Mouse (Mus musculus): ENCODE measurements at regions not wholly inside any gene's neighbourhood (a gene's known extent, or its start where the extent isn't known, plus 50 kb on each side); places are given as distances from the start of the nearest gene placed in this dataset.

DNA sequence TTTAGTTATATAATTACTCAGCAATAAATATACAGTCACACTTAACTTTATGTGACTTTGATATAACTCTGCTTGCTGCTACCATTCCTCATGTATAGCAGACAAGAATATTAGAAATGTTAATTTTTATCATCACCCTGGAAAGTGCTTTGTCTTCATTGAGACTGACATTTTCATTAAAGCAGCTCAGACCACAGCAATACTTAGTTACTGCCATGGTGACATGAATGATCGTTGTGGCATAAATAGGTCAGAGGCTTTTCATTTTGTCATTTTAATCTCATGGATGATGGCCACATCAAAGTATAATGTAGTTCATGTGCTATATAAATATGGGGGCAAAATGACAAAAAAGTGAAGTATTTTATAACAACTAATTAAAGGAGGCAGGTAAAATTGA is 498.1 kb downstream of the Slc22a22 start:
- no peak for DNase-seq

DNA sequence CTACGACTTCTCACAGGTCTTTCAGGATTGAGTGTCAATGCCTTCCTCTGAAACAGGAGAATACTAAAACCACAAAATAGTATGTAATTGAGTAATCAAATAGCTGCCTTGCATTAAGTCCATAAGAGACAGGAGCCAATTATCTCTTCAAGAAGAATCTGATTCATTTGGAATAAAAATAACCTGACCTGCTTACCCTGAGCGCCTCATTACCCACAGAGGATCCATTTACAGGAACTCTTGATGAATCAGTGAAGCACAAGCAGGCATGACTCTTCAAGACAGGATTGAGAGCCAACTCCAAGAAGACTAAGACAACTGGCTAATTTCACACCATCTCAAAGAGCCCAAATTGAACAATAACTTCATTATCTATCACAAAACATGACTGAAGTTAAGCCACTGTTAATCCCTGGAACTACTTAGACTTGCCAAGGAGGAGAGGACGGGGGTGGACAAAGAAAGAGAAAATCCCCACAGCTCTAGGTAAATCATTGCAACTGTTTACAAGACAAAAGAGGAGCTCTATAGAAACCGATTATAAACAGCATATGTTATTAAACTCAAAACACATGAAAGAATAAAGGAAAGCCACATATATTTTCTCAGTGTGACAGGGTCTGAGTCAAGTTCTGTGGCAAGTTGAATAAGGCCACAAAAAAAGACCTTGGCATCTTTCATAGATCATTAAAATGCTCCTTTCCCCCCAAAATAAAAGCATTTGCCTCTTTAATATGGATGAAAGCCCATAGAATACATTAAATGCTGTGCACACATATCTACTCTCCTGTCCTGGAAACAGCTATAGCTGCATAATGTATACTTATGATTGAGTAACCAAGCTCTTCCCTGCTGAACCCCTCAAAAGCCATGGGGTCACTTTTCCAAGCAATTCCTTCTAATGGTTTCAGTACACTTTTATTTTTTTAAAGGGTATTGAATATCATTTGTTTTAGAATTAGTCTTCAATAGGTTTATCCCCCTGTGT is 501.7 kb downstream of the Slc22a22 start:
- no peak for DNase-seq

DNA sequence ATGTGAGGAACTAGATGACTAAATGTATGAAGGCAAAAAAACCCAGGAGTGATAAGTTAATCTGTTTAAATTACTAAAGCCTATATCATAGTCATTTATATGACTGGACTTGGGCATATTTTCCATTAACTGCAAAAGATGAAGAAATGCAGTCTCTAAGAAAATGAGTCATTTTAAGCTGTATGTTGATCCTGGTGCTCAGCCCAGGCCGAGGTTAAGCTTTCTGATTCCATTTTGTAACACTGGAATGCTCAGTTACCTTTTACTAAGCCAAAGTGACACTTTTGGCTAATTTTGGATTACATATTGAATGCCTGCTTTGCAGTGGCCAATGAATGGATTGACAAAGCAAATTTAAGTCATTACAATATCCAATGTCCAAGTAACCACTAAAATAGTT is 507.3 kb downstream of the Slc22a22 start:
- DNase-seq: no peak

DNA sequence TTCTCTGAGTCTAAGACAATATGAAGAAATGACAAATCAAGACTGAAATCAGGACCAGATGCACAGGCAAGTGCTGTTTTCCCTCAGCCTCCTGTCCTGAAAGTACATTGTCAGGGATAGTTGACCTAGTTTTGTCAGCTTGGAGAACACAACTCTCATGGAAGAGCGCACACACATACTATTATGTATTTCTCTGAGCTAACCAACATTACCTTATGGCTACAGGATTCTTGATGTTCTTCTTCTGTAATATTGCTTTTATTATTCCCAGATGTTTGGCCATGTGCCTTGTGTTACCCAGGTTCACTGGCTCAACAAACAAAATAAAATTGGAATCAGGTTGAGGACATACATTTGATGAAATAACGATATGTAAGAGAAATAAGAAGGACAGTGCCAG is 521.1 kb downstream of the Slc22a22 start:
- no peak for DNase-seq

DNA sequence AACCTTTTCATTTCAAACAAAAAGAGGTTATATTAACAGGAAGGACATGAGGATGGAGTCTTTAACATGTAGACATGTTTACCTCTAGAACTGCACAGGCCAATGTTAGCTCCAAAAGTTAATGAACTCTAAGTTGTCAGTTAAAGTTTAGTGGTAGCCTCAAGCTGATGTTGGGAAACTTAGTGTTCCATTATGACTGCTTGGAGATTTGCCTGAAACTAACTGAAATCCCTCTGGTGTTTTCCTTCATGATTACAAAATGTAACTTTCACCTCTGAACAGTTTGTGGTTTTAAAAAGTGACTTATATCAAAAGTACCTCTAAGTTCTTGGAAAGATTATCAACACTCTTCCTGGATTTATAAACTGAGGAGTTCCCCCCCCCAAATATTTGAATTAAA is 525.2 kb downstream of the Slc22a22 start:
- no peak for DNase-seq

DNA sequence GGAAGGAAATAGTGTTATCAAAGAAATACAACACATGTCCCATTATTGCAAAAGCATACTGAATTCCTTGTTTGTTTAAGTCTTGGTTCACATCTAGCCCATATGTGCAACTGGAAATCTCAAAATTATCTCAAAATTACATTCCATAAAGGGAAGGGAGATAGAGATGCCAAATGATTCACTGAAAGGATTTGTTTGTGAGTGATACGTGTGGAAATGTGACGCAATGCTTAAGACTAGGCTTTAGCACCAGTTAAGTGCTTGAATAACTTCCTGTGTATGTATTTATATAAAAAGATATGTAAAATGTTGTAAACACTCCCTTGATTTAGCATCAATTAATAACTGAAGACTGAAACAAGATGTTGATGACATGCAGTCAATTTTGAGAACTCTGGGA is 526.6 kb downstream of the Slc22a22 start:
- no peak for DNase-seq

DNA sequence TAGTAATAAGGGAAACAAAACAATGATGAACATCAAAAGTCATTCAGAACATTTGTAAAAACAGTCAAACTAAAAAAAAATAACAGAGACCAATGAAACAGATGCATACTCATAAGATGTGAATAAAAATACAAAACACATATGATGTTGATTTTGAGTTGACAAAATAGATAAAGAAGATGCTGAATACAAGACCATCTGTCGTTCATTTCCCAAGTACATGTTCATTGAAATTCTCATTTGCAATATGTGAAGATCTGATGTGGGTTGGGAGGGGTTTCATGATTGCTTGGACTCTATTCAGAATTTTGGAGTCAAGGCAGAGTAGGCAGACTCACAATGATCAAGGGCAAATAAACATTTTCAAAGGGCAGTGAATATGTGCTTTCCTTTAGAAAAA is 536.5 kb downstream of the Slc22a22 start:
- DNase-seq: no peak

DNA sequence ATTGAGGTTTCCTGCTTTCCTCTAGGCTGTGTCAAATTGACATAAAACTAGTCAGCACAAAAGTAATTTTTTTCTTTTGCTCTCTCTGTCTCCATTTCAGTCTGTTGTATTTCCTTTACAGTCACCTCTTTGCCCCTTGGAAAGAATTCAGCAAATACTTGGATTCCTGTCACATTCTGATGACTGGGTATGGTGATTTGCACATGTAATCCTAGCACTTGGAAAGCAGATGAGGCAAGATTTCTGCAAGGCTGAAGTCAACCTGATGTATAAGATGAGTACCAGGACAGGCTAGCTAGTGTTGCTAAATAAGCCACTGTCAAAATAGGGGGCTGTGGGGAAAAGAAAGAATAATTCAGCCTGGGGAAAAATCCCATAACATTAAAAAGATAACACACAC is 580.9 kb downstream of the Slc22a22 start:
- no peak for DNase-seq

DNA sequence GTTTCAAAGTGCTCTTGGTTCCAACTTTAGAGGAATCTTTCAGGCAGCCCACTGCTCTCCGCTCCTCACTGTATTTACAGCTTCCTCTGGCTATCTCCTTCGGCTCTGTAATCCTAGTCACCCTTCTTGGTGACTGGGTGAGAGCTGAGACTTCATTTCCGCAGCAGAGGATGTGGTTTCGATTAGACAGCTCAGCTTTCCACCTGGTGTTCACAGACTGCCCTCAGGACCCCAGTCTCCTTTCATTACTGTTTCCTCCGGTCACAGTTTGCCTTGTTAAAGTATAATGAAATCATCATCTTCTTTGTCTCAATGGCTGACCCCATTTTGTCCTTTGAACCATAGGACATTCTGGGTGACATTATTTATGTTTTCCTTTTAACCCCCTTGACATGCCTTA is 595.9 kb downstream of the Slc22a22 start:
- no peak for DNase-seq

DNA sequence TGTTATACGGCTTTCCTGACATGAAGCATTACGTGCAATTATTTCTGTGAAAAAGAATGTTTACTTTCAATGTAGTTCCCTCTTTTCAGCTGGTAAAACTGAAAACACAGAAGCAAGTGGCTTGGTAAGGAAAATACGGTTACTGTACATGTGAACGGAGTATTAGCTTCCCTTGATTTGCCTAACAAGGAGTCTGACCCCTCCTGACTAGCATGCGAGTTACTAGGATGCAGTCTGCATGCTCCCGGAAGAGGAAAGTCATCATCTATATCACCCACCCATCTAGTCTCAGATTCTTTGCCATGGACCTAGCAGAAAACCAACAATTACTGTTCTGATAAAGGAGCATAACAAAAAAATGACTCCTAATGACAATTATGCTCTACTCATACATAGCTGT is 611.5 kb downstream of the Slc22a22 start:
- DNase-seq: no peak

DNA sequence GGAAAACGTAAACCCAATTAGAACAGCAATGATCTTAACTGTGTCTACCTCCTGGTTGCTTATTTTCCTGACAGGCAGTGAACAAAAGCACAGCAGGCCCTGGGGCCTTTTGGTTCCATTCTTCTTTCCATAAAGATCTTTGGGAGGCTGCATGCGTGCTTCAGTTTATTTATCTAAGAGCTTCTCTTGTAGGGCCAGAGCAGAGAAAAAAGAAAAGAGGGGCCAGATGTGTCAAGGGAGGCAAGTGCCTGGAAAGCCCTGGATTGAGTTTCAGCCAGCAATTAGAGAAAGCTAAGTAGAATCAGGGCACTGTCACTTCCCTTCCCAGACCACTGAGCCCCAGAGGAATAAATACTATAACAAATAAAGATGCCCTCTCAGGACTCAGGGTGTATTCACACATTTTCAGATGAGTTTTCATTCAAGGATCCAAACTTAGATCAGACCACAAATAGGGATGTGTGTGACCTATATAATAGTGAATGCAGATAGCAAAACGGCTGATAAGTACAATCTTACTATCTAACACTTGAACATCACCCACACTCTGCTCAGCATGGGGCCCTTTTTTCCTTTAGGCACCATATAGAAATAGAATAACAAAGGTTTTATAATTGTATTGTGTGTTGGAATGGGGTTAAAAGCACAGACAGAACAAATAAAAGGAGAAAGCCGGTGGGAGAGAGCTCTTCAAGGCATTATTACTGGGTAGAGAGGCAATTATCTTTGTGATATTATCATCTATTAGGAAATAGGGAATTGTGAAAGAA is 612.2 kb downstream of the Slc22a22 start:
- no peak for DNase-seq

DNA sequence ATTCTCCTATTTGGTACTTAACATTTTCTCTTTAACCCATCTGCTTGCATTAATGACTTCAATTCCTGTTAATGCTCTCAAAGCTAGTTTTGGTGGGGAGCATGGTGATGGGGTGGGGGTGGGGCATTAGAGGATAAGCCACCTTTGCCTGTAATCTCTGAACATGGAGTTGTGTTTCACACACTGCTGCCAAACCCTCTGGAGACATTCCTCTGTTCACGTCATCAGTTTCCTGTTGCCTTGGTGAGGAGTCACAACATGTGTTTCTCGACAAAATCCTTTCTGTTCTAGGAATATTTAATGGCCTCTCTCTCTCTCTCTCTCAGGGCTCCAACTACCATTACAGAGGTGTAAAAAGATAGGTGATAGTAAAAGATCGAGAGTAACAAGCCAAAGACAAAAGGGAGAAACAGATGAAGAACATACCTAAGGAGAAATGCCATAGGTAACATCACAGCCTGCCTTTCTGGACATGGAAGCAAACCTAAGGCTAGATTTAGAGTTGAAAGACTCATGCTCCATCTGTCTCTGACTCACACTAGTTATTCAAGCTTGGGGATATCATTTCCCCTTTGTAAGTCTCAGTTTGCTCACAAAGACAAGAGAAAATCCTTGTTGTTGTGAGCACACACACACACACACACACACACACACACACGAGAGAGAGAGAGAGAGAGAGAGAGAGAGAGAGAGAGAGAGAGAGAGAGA is 618.6 kb downstream of the Slc22a22 start:
- peak in 1 of 2 experiments; percentile 5 for DNase-seq

DNA sequence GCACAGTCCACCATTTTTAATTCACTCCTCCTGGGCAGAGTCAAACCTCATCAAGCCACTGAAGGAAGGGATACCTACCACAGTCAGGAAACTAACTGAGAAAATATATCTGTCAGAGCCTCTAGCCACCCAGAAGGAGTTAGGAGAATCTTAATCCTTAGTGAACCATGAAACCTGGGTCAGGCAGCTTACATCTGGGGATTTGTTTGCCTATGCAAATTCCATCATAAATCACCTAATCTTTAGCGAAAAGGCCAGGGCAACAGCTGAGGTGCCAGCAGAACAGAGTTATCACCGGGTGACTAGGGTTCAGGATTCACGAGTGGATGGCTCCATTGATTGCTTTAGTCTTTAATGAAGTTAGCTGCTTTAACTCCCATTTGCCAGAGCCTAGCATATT is 619.3 kb downstream of the Slc22a22 start:
- no peak for DNase-seq

DNA sequence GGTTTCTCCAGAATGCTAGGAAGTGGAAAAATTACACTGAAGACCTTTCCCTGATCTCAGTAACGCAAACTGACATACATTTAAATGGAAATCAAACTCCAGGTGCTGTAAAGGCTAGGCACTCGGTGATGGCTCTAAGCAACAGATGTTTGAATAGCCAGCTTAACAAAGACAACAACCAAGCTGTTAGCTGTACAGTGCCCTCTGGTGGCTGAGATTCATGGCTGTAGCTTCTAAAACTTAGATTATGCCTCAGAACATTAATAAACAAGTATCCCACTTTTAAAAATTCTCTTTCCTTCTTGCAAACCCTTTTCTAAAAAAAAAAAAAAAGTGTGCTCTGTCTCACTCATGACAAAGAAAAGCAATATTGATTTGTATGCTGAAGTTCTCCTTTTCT is 621.4 kb downstream of the Slc22a22 start:
- peak; percentile 80 to 82 for DNase-seq

DNA sequence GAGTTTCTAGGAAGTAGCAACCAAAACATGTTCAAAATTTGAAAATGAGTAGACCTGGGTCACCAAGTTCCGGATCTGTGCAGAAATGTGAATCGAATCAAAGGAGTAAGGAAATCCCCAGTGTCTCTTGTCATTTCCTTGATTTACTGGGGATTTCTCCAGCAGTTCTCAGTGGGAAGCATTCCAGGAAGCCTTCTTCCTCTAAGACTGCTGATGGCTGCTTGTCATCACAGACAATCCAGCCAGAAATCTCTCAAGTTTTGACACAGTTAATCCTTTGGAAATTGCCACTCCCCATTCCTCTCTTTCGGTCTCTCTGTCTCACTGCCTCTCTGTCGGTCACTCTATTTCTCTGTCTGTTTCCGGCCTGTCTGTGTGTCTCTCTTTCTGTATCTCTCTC is 624.3 kb downstream of the Slc22a22 start:
- DNase-seq: no peak

DNA sequence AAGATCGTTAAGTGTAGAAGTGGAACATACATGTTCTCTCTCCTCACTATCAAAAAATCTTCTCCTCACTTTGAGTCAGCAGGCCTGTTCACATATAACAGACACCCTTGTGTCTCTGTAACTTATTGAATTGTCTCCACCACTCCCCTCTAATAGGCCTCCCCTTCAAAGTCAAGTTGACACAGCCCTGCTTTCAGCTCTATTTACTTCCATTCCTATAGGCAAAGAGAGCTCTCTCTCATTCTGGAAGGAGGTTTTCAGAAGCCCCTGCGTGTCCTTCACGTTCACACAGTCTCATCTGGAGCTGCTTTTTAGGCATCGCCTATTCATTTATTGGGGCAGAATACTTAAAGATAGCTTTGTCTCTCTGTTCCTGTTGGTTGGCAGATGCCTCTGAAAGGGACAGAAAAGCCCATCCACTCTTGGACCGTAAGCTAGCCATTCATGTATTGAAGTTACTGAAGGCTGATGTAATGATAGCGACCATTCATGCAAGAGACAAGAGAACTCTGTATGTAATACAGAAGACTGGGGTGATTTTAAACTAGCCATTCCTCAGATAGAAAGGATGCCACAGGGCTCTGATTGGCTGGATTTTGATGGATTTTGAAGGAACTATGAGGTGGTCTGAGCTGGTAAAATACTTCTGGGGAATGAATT is 629.8 kb downstream of the Slc22a22 start:
- no peak for DNase-seq

DNA sequence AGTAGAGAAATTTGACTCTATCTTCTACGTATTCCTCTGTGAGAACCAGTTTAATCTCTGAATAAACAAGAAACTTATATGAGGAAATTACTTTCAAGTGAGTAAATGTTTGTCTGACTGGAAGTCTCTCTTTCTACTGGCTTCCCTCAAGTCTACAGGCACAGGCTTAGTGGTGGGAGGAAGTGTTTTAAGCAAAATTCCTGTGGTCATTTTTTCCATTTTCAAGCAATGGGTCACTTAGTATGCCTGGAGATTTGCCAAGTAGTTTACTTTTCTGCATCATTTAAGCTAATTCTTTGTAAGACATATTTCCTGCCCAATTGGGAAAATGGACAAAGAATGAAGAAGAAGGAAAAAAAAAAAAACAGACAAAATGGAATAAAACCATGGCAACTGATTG is 632.9 kb downstream of the Slc22a22 start:
- no peak for DNase-seq

DNA sequence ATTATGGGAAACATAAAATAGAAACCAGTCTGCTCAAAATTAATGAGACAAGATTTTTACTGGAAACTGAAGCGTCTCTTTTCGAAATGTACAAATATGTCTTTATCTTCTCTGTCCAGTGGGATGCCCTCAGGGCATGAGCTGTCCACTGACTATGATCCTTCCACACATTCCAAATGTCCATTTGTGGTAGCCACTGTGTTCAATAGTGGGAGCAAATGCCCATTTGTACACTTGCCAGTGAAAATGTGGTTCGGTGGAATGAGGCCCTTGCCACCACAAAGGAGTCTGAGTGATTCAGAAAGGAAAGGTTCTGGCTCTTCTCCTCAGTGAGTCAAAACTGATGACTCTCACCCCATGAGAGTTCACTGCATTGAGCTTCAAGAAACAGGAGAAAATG is 635.9 kb downstream of the Slc22a22 start:
- DNase-seq: no peak

DNA sequence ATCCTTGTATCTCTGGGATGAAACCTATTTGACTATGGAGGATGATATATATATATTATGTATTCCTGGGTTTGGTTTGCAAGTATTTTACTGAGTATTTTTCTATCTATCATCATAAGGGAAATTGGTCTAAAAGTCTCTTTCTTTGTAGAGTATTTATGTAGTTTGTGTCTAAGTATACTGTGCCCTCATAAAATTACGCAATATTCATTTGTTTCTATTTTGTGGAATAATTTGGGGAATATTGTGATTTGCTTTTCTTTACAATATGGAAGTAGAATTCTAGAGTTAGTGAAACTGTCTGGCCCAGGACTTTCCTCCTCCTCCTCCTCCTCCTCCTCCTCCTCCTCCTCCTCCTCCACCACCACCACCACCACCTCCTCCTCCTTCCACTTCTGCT is 640.1 kb downstream of the Slc22a22 start:
- no peak for DNase-seq

DNA sequence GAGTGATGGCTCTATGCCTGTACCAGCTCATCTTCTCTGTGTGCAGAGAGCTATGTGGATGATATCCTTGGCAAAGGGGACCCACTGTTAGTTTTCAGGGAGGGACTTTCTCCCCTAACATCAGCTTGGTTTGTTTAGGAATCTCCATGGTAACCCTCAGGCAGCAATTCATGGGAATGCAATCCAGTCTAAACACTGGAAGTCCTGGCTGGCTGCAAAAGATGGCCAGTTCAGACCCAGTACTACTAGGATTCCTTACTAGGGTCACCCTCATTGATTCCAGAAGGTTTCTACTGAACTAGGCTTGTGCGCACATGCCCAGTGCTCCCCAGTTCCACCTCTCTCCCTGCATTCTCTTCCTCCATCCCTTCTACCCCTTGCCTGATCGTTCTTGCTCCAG is 642.8 kb downstream of the Slc22a22 start:
- no peak for DNase-seq

DNA sequence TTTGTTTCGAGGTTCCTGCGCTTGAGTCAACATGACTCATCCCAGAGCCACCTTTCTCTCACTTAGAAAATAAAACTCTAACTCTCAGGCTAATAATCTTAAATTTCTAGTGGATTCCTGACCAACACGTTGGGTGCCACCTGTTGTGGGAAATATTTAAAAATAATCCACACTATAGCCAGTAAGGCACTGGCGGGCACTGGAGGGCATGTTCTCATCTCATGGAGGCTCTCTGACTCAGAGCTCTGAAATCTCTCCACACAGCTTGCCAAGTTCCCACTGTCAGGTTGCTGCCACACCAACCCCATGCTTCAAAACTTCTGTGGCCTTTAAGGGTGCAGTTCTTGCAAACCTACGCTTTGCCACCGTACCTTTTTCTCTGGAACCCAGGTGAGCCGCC is 644.8 kb downstream of the Slc22a22 start:
- no peak for DNase-seq

DNA sequence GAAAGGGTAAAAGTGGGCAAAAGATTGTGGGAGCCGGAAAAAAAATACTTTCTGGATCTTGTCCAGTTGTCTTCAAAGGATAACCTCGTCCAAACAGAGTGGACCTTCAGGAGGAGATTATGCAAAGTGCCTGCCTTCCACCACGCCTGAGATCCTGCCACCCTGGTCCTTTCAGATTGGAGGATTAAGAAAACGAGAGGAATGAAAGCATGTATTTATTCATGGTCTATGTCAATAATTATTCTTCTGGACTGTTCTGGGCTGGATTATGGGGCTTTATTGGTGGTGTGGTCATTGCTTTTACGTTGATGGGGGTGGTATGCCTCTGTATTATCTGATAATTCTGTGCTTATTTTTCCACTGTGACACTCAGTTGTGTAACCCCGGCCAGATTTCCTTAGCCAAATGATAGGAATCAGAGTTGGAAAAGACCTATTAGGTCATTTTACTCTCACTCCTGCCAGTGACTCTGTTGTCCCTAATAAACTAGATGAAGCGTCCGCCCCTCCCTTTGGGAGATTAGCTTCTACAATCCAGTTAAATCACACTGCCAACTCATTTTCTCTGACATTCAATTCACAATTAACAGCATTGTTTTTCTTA is 656.3 kb downstream of the Slc22a22 start:
- no peak for DNase-seq

Measured in kidney, postnatal 4 days (tissue).